Mouse (Mus musculus) liver, embryonic 14.5 days (tissue): ENCODE measurements around the gene Mrpl44.

Experiments
- CTCF ChIP-seq: IDR thresholded peaks from 2 replicates; pipeline ENCODE4 v1.5.1; 2016; ENCODE audit warnings: antibody characterized with exemption, low read depth, control low read depth
- EP300 ChIP-seq: IDR thresholded peaks from 2 replicates; pipeline ENCODE4 v1.6.1; 2016; ENCODE audit warnings: antibody characterized with exemption, low read depth

GRCm38 (mm10) chr1:79762282-79763250 lies 13.3 kb upstream of the Mrpl44 start:
- TF ChIP-seq EP300 (no peak), CTCF (no peak)
